Mouse (Mus musculus) adrenal gland, postnatal 25 days (tissue): ENCODE data around the gene Tgif2lx1. TPM values are rescaled to one million over a fixed set of nuclear protein-coding genes. Genes with fewer than 3 reads are reported as not detected.
"Not testable (repeated sequence)": the region's sequence is repeated elsewhere in the genome, so short reads cannot be mapped to it uniquely, and the experiment has no call there.

Source experiments
- DNase-seq: peaks from one replicate; pipeline ENCODE4 v3.0.0; 2021; ENCODE audit warnings: mixed read lengths
- long read RNA-seq: library from polyadenylated mRNA; stranded (forward); transcript quantifications from one replicate; pipeline ENCODE4 v2.0.0, GENCODE M21; 2021
- total RNA-seq: library from RNA; stranded (reverse); gene quantifications from 2 replicates; pipeline ENCODE4 v1.2.3, GENCODE M21; 2021

The Tgif2lx1 gene
- total RNA-seq: not detected in 2 replicates
- long read RNA-seq: 0 reads

DNA sequence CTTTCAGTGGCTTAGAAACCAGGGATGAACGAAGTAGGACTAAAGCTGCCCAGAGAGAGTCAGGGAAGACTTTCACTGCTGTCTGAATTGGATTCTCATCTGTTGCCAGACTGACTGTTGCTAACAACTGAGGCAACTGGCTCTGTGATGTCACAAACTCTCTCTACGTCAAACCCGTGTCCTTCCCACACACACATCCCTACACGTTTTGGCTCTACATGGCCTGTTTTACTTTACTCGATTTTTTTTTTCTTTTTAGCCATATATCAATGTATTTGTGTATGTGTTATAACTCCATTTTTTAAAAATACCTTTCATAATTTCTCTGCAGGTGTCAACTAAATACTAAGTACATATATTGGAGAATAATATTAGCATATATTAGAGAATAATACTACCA, at the start of gene Tgif2lx1:
TSS of gene Tgif2lx1 (minus strand) at position 101 of the 400 bp plus-strand sequence.
- not testable (repeated sequence) for DNase-seq

Other genes starting within 250 kb of the Tgif2lx1 start
- not detected in 2 replicates for gene Tgif2lx2, start 53.5 kb downstream of the Tgif2lx1 start, total RNA-seq